Mouse (Mus musculus) embryonic facial prominence, embryonic 12.5 days (tissue): ENCODE data around the gene Vezt. TPM values are rescaled to one million over a fixed set of nuclear protein-coding genes. Genes with fewer than 3 reads are reported as not detected.

Experiments
- ATAC-seq: fragments of 200-750 bp; cut with Nextera tagmentation; 2 replicates; pipeline ENCODE4 v1.8.0; 2017; ENCODE audit not compliant: insufficient number of reproducible peaks, insufficient read depth, low FRiP score, low TSS enrichment
- H3K27ac ChIP-seq: fragments of 300-500 bp; sonication (generic); 2 replicates; pipeline ENCODE4 v1.5.1; 2016; ENCODE audit warnings: mild to moderate bottlenecking
- H3K27me3 ChIP-seq: fragments of 300-500 bp; sonication (generic); 2 replicates; pipeline ENCODE4 v1.6.1; 2016; ENCODE audit warnings: mild to moderate bottlenecking, moderate library complexity
- H3K36me3 ChIP-seq: fragments of 300-500 bp; sonication (generic); 2 replicates; pipeline ENCODE4 v1.6.1; 2016; ENCODE audit warnings: mild to moderate bottlenecking
- H3K4me1 ChIP-seq: fragments of 300-500 bp; sonication (generic); 2 replicates; pipeline ENCODE4 v1.6.1; 2016
- H3K4me2 ChIP-seq: fragments of 300-500 bp; sonication (generic); replicated peaks from 2 replicates; pipeline ENCODE4 v1.6.1; 2016; ENCODE audit warnings: mild to moderate bottlenecking, moderate library complexity
- H3K4me3 ChIP-seq: fragments of 300-500 bp; sonication (generic); 2 replicates; pipeline ENCODE4 v1.5.1; 2016; ENCODE audit warnings: mild to moderate bottlenecking
- H3K9ac ChIP-seq: fragments of 300-500 bp; sonication (generic); 2 replicates; pipeline ENCODE4 v1.6.1; 2016; ENCODE audit warnings: mild to moderate bottlenecking, moderate library complexity
- H3K9me3 ChIP-seq: fragments of 300-500 bp; sonication (generic); 2 replicates; pipeline ENCODE4 v1.6.1; 2016; ENCODE audit warnings: mild to moderate bottlenecking, moderate library complexity
- WGBS: fragments of 180-500 bp; shearing (Covaris S2); methylation state at CpG from one replicate; pipeline ENCODE4 v1.1.7; 2016; 5-methylcytosine and 5-hydroxymethylcytosine counted together
- polyA plus RNA-seq: library from polyadenylated mRNA; unstranded; fragments of >200 nt; fragmentation: Nextera tagmentation; extraction: Ambion mirVana; gene quantifications from 2 replicates; pipeline ENCODE4 v1.2.1, GENCODE M21; 2016

Vezt gene
- polyA plus RNA-seq, 1 experiment from 2014 or later, result 37.6 TPM

DNA sequence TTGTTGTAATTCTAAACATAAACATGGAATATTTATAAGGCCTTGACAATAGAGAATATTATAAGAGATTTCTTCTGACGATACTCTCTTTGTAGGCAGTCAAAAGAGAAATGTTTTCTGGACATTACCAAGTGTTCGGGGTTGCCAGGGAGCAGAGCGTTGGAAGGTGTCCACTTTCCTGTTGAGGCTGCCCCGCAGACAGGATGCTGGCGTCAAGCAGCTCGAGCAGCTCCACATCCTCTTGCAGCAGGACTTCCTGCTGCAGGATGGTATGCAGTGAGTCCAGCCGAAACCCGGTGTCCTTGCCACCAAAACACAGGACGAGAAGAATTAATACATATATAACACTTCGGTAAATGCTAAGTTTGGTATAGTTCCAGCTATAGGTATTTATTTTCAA, 35.4 kb downstream of the Vezt start:
- H3K27ac ChIP-seq, result no peak overlapping the region
- H3K27me3 ChIP-seq, result no peaks in the 10 kb centered on the region
- WGBS, result 87% methylated on average over 10 of the region's 10 CpGs

DNA sequence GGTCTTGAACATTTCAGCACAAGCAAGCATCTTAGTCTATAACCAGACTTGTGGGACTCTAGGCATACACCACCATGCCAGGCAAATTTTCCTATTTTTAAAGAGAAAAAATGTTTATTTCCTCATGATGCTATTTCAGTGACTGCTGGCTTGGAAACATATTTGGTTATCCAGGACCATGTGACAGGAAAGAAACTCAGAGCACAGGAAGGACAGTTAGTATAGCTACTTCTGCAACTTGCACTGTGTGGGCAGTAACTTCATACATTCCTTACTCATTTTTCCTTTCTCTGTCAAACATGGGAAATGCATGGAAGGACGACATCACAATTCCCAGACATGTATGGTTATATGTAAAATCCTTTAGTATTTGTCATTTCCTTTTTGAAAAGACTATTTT, 36.3 kb downstream of the Vezt start:
- Histone ChIP-seq H3K4me1 (no peaks in the 10 kb centered on the region), H3K4me2 (no peak overlapping the region), H3K36me3 (peaks cover 69% of the 10 kb centered on the region)

More for the DNA sequence above, 35.4 kb downstream of the Vezt start:
- no peak for ATAC-seq
- H3K4me1 ChIP-seq, result no peaks in the 10 kb centered on the region
- peaks cover 62% of the 10 kb centered on the region for H3K36me3 ChIP-seq
- no peaks in the 10 kb centered on the region for H3K9me3 ChIP-seq
- no peak overlapping the region for H3K4me3 ChIP-seq
- no peak overlapping the region for H3K9ac ChIP-seq
- no peak overlapping the region for H3K4me2 ChIP-seq

DNA sequence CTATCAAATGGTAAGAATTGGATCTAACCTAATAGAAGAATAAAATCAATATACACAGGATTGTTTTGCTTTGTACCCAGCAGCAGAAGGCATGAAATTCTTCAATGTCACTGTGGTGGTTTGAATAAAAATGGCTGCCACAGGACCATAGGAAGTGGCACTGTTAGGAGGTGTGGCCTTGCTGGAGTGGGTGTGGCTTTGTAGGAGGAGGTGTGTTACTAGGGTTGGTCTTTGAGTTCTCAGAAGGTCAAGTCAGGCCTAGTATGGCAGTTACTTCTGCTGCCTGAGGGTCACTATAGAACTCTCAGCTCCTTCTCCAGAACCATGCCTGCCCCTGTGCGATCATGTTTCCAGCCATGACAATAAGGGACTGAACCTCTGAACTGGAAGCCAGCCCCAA, 40.5 kb downstream of the Vezt start:
- H3K27ac ChIP-seq, result no peak overlapping the region
- H3K36me3 ChIP-seq, result peaks cover 69% of the 10 kb centered on the region
- no peak overlapping the region for H3K9ac ChIP-seq
- WGBS, result 100% methylated on average over 1 of the region's 1 CpGs
- ATAC-seq, result no peak
- H3K27me3 ChIP-seq, result no peaks in the 10 kb centered on the region
- H3K4me2 ChIP-seq, result no peak overlapping the region
- H3K4me1 ChIP-seq, result no peaks in the 10 kb centered on the region
- H3K9me3 ChIP-seq, result no peaks in the 10 kb centered on the region
- H3K4me3 ChIP-seq, result no peak overlapping the region

More for the DNA sequence above, 36.3 kb downstream of the Vezt start:
- H3K4me3 ChIP-seq, result no peak overlapping the region
- ATAC-seq, result no peak
- WGBS, result 94% methylated on average over 1 of the region's 1 CpGs
- H3K9ac ChIP-seq, result no peak overlapping the region
- no peaks in the 10 kb centered on the region for H3K27me3 ChIP-seq
- H3K27ac ChIP-seq, result no peak overlapping the region
- H3K9me3 ChIP-seq, result no peaks in the 10 kb centered on the region

DNA sequence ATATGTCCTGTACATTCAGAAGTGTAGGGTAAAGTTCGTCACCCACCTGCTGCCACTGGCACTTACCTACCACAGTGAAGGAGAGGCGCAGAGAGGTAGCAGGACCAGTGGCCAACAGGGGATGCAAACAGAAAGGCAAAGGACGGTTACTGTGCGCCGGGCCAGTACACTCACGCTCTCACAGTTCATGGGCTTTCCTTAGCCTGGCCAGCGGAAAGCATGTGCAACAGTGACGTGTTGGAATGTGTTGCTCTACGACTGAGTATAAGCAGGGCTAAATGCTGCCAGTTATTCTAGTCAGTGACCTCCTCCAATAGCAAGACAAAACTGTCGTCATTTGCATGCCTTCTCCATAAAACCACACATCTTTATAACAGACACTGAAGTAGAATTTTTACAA, 41.5 kb downstream of the Vezt start:
- Histone ChIP-seq H3K4me1 (no peaks in the 10 kb centered on the region), H3K4me2 (no peak overlapping the region), H3K4me3 (no peak overlapping the region), H3K27ac (no peak overlapping the region), H3K36me3 (peaks cover 66% of the 10 kb centered on the region), H3K9ac (no peak overlapping the region), H3K27me3 (no peaks in the 10 kb centered on the region), H3K9me3 (no peaks in the 10 kb centered on the region)
- ATAC-seq, result no peak
- WGBS, result 95% methylated on average over 10 of the region's 10 CpGs

DNA sequence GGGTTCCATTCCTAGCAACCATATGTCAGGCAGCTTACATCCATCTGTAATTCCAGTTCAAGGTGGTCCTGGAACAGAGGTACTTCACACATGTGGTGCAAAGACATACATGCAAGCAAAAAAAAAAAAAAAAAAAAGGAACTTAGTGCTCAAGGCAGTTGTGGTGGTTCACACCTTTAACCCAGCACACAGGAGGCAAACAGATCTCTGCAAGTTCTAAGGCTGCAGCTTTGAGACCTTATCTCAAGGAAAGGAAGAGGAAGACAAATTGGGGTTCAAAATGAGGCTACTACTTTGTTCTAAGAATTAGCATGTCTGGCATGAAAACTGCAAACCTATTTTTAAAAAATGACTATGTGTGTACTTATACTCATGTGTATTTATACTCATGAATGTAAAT, 50.3 kb downstream of the Vezt start:
- no peaks in the 10 kb centered on the region for H3K27me3 ChIP-seq
- ATAC-seq, result no peak
- no peak overlapping the region for H3K4me2 ChIP-seq
- H3K27ac ChIP-seq, result no peak overlapping the region
- no peak overlapping the region for H3K9ac ChIP-seq
- H3K36me3 ChIP-seq, result peaks cover 42% of the 10 kb centered on the region
- H3K4me1 ChIP-seq, result no peaks in the 10 kb centered on the region
- no peaks in the 10 kb centered on the region for H3K9me3 ChIP-seq
- H3K4me3 ChIP-seq, result no peak overlapping the region

DNA sequence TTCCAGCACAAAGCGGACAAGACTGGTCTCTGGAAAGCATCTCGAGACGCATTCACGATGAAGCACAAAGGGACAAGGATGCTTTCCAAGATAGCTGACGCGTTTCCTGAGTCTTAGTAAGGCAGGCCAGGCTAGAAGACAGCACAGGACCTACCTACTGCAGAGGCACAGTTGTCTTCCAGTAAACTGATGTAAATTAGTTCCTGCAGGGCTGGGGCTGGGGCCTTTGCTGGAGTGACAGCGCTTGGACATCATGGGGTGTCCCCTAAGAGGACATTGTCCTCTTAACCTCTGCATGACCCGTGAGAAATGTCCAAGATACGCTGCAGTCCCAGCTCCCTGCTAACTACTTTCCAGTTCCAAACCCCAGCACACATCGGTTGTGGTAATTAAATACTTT, 66.3 kb downstream of the Vezt start:
- ATAC-seq, result no peak
- H3K4me2 ChIP-seq, result no peak overlapping the region
- no peaks in the 10 kb centered on the region for H3K9me3 ChIP-seq
- peaks cover 42% of the 10 kb centered on the region for H3K36me3 ChIP-seq
- no peak overlapping the region for H3K27ac ChIP-seq
- H3K4me3 ChIP-seq, result no peak overlapping the region
- H3K4me1 ChIP-seq, result no peaks in the 10 kb centered on the region
- H3K27me3 ChIP-seq, result no peaks in the 10 kb centered on the region
- 45% methylated on average over 10 of the region's 10 CpGs for WGBS
- H3K9ac ChIP-seq, result no peak overlapping the region

DNA sequence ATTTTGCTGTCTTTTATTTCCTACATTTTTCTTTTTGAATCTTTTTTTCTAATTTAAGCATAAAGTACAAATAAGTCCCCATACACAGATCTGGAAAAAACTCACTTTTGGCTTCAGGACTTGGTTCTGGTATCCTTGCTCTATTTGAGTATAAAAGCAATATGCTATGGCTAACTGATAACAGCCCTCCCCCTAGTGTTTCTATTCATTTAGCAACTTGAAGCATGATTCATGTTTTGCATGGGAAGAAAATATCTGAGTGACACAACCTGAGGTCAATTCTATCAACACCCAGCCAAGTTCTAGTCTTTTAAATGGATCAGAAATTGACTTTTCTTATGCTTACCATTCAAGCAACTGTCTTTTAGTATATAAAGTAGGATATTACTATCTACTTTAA, 68.1 kb downstream of the Vezt start:
- Histone ChIP-seq H3K4me2 (no peak overlapping the region), H3K27ac (no peak overlapping the region), H3K4me3 (no peak overlapping the region), H3K4me1 (no peaks in the 10 kb centered on the region), H3K27me3 (no peaks in the 10 kb centered on the region), H3K36me3 (peaks cover 30% of the 10 kb centered on the region), H3K9ac (no peak overlapping the region), H3K9me3 (no peaks in the 10 kb centered on the region)
- no peak for ATAC-seq

DNA sequence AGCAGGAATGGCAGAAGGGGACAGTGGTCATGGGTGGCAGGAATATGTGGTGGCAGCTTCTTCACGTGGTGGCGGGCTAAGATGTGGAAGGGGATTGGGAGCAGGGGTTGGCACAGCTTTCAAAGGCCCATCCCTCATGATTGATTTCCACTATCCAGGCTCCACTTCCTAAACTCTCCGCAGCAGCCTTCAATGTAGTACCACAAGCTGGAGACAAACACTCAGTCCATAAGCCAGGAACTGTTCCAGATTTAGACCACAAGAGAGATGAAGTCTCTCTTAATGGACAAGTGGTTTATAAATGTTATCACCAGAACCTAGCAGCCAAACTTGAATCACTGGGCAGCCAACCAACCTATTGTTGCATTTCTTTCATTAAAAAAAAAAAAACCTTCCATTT, 81.6 kb downstream of the Vezt start:
- Histone ChIP-seq H3K4me1 (no peaks in the 10 kb centered on the region), H3K9ac (no peak overlapping the region), H3K27ac (no peak overlapping the region), H3K4me3 (no peak overlapping the region), H3K4me2 (no peak overlapping the region), H3K36me3 (no peaks in the 10 kb centered on the region), H3K27me3 (no peaks in the 10 kb centered on the region), H3K9me3 (no peaks in the 10 kb centered on the region)
- no peak for ATAC-seq
- WGBS, result 89% methylated on average over 3 of the region's 3 CpGs

DNA sequence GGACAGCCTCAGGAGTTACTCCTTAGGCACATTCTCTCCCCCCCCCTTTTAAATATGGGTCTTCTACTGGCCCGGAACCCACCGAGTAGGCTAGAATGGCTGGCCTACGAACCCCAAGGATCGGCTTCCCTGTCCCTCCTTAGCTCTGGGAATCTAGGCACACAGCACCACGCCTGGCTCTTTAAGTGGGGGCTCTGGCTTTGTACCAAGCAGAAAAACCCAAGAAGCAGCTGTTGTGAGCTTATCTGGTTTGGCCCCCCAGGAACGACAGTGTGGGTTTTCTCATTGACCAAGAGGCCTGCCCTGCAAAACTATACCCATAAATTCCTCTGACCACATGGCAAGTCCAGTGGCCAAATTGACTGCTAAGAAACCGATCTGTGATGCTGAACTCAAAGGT, 82.1 kb downstream of the Vezt start:
- 89% methylated on average over 7 of the region's 7 CpGs for WGBS
- Histone ChIP-seq H3K36me3 (no peaks in the 10 kb centered on the region), H3K27ac (no peak overlapping the region), H3K9me3 (no peaks in the 10 kb centered on the region), H3K4me1 (no peaks in the 10 kb centered on the region), H3K27me3 (no peaks in the 10 kb centered on the region), H3K9ac (no peak overlapping the region), H3K4me3 (no peak overlapping the region), H3K4me2 (no peak overlapping the region)
- no peak for ATAC-seq

DNA sequence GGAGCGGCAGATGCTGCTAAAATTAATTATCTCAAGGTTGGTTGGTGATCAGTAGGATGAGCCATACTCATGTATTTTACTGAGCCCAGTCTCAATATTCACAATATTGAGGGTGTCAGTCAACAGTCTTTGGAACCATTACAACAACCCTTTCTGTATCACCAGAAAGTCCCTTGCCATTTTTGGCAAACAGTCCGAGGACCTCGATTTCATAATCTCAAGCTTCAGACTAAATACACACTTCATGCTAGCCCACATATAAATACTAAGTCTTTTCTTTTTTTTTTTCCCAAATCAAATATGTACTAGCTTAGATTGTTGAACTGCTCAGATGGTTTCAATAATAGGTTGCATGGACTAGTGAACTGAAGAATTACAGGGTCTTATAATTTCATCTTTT, 84.6 kb downstream of the Vezt start:
- no peak overlapping the region for H3K27ac ChIP-seq
- no peak for ATAC-seq
- no peaks in the 10 kb centered on the region for H3K27me3 ChIP-seq
- no peak overlapping the region for H3K4me3 ChIP-seq
- no peaks in the 10 kb centered on the region for H3K4me1 ChIP-seq
- no peak overlapping the region for H3K9ac ChIP-seq
- H3K4me2 ChIP-seq, result no peak overlapping the region
- WGBS, result 91% methylated on average over 3 of the region's 3 CpGs
- no peaks in the 10 kb centered on the region for H3K9me3 ChIP-seq
- no peaks in the 10 kb centered on the region for H3K36me3 ChIP-seq

DNA sequence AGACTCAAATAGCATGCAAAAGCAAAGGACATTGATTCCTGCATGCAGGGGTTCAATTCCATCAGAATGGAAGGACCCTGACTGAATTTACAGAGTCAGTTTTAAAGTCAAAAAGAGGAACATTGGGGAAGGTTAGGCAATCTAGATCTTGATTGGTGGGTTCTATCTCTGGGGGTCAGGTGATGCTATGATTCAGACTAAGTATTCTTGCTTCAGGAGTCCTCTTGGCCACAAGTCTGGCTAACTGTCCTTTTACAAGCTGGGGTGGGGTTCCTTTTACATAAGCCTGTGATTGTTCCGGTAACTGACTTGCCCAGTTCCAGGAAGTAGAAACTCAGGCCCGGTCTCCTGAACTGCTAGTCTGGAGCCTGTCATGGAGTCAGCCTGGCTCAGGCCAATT, 85.7 kb downstream of the Vezt start:
- Histone ChIP-seq H3K27ac (no peak overlapping the region), H3K4me3 (no peak overlapping the region), H3K4me1 (no peaks in the 10 kb centered on the region), H3K27me3 (no peaks in the 10 kb centered on the region), H3K4me2 (no peak overlapping the region), H3K36me3 (no peaks in the 10 kb centered on the region), H3K9me3 (no peaks in the 10 kb centered on the region), H3K9ac (no peak overlapping the region)
- no peak for ATAC-seq
- 90% methylated on average over 2 of the region's 2 CpGs for WGBS

DNA sequence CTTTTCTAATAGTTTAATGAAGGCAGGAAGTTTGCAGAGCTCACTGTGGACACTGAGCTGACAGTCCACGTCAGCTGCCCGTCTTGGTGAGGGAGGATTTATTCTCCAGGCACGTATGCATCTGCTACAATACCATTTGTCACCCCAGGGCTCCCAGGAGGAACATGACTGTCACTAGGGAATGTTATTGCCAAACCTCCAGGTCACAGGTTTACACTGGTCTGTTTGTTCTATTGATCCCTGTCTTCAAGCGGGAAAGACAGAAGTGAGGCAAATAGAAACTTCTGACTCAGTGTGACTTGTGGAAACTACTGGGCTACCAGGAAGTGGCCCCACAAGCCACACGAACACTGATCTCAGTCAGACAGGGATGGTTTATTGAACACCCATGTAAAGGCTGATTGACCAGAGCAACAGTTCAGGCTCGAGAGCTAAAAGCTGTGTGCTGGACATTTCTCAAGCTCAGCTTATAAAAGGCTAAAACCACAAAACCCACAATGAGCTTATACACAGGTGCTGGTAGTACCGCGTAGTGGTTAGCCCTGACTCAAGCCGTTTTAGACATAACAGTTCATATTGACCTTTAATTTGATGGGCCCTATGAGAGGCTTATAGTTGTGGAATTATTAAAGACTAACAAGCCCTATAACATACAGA, 89.6 kb downstream of the Vezt start:
- Histone ChIP-seq H3K27ac (no peak overlapping the region), H3K4me1 (no peaks in the 10 kb centered on the region), H3K4me2 (no peak overlapping the region), H3K9me3 (no peaks in the 10 kb centered on the region), H3K27me3 (no peaks in the 10 kb centered on the region), H3K9ac (no peak overlapping the region), H3K36me3 (no peaks in the 10 kb centered on the region), H3K4me3 (no peak overlapping the region)
- WGBS, result 58% methylated on average over 9 of the region's 9 CpGs
- ATAC-seq, result no peak

DNA sequence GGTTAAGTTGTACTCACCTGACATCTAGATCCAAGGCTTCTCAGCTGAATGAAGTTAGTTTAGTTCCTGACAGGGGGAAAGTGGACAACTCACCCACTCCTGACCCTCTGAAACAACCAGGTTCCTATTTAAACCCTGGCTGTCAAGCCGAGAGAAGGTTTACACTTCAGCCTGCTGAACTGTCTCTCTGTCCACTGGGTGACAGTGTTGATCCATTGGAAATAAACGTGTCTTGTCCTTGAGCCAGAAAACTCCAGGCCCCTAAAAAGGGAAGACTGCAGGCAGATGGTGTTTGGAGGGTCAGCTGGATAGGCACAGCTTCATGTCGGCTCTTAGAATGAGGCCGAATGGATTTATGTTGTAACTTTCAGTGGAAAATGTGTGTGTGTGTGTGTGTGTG, 90.3 kb downstream of the Vezt start:
- ATAC-seq, result no peak
- H3K27ac ChIP-seq, result no peak overlapping the region
- no peak overlapping the region for H3K9ac ChIP-seq
- no peaks in the 10 kb centered on the region for H3K27me3 ChIP-seq
- 45% methylated on average over 4 of the region's 4 CpGs for WGBS
- H3K4me1 ChIP-seq, result no peaks in the 10 kb centered on the region
- no peaks in the 10 kb centered on the region for H3K36me3 ChIP-seq
- no peaks in the 10 kb centered on the region for H3K9me3 ChIP-seq
- no peak overlapping the region for H3K4me3 ChIP-seq
- no peak overlapping the region for H3K4me2 ChIP-seq
